Mouse (Mus musculus) forebrain, embryonic 16.5 days (tissue): Measurements from ENCODE around the gene Tmem176a. TPM values are rescaled to one million over a fixed set of nuclear protein-coding genes. Genes with fewer than 3 reads are reported as not detected.

Experiments used
- ATAC-seq: fragments of 200-750 bp; cut with Nextera tagmentation; 2 replicates; pipeline ENCODE4 v1.8.0; 2017; ENCODE audit warnings: mild to moderate bottlenecking, moderate library complexity
- H3K27ac ChIP-seq: fragments of 300-500 bp; sonication (generic); 2 replicates; pipeline ENCODE4 v1.5.1; 2014; ENCODE audit warnings: low read length, control low read depth
- H3K27me3 ChIP-seq: fragments of 300-500 bp; sonication (generic); replicated peaks from 2 replicates; pipeline ENCODE4 v1.6.1; 2014; ENCODE audit warnings: low read length; ENCODE audit not compliant: control insufficient read depth, insufficient read depth
- H3K36me3 ChIP-seq: fragments of 300-500 bp; sonication (generic); 2 replicates; pipeline ENCODE4 v1.6.1; 2014; ENCODE audit not compliant: control insufficient read depth, insufficient read depth
- H3K4me1 ChIP-seq: fragments of 300-500 bp; sonication (generic); replicated peaks from 2 replicates; pipeline ENCODE4 v1.6.1; 2014; ENCODE audit warnings: low read length; ENCODE audit not compliant: control insufficient read depth, insufficient read depth
- H3K4me2 ChIP-seq: fragments of 300-500 bp; sonication (generic); 2 replicates; pipeline ENCODE4 v1.6.1; 2014; ENCODE audit warnings: mild to moderate bottlenecking, low read length, control low read depth
- H3K4me3 ChIP-seq: fragments of 300-500 bp; sonication (generic); replicated peaks from 2 replicates; pipeline ENCODE4 v1.5.1; 2014; ENCODE audit warnings: mild to moderate bottlenecking, low read length, control low read depth
- H3K9ac ChIP-seq: fragments of 300-500 bp; sonication (generic); replicated peaks from 2 replicates; pipeline ENCODE4 v1.6.1; 2014; ENCODE audit warnings: low read depth, low read length, control low read depth
- H3K9me3 ChIP-seq: fragments of 300-500 bp; sonication (generic); 2 replicates; pipeline ENCODE4 v1.6.1; 2016; ENCODE audit warnings: low read length; ENCODE audit not compliant: control insufficient read depth
- WGBS: fragments of 180-500 bp; shearing (Covaris S2); extraction: QIAGEN DNeasy Blood & Tissue Kit; methylation state at CpG from one replicate; pipeline ENCODE4 v1.1.7; 2014; 5-methylcytosine and 5-hydroxymethylcytosine counted together
- polyA plus RNA-seq: library from polyadenylated mRNA; unstranded; fragments of >200 nt; fragmentation: Nextera tagmentation; extraction: Ambion mirVana; gene quantifications from 2 replicates; pipeline ENCODE4 v1.2.1, GENCODE M21; 2015

The Tmem176a gene
- polyA plus RNA-seq, 1 experiment from 2014 or later, result 10.2 TPM

GRCm38 (mm10) chr6:48825016-48825415, 15.7 kb upstream of the Tmem176a start:
- no peaks in the 10 kb centered on the region for H3K36me3 ChIP-seq
- no peak overlapping the region for H3K4me2 ChIP-seq
- H3K27me3 ChIP-seq, result no peaks in the 10 kb centered on the region
- 71% methylated on average over 7 of the region's 7 CpGs for WGBS
- no peak for ATAC-seq
- H3K4me3 ChIP-seq, result no peak overlapping the region
- H3K27ac ChIP-seq, result no peak overlapping the region
- H3K9ac ChIP-seq, result no peak overlapping the region
- no peaks in the 10 kb centered on the region for H3K4me1 ChIP-seq
- H3K9me3 ChIP-seq, result no peaks in the 10 kb centered on the region

GRCm38 (mm10) chr6:48828976-48829375, 11.7 kb upstream of the Tmem176a start:
- Histone ChIP-seq H3K9ac (no peak overlapping the region), H3K4me1 (no peaks in the 10 kb centered on the region), H3K27ac (no peak overlapping the region), H3K9me3 (no peaks in the 10 kb centered on the region), H3K4me3 (no peak overlapping the region), H3K27me3 (no peaks in the 10 kb centered on the region), H3K4me2 (no peak overlapping the region), H3K36me3 (peaks cover 4% of the 10 kb centered on the region; the same call in 1 of the 2 replicates)
- no peak for ATAC-seq
- 83% methylated on average over 1 of the region's 1 CpGs for whole genome bisulfite sequencing

GRCm38 (mm10) chr6:48829651-48830050, 11.1 kb upstream of the Tmem176a start:
- no peak overlapping the region for H3K9ac ChIP-seq
- ATAC-seq, result no peak

GRCm38 (mm10) chr6:48830241-48830640, 10.5 kb upstream of the Tmem176a start:
- Histone ChIP-seq H3K9me3 (no peaks in the 10 kb centered on the region), H3K4me1 (no peaks in the 10 kb centered on the region), H3K4me2 (no peak overlapping the region), H3K27ac (no peak overlapping the region), H3K9ac (no peak overlapping the region), H3K27me3 (no peaks in the 10 kb centered on the region), H3K4me3 (no peak overlapping the region), H3K36me3 (peaks cover 6% of the 10 kb centered on the region; the same call in 1 of the 2 replicates)
- ATAC-seq, result no peak
- WGBS, result 70% methylated on average over 1 of the region's 1 CpGs

More at GRCm38 (mm10) chr6:48829651-48830050, 11.1 kb upstream of the Tmem176a start:
- H3K4me1 ChIP-seq, result no peaks in the 10 kb centered on the region
- no peak overlapping the region for H3K4me3 ChIP-seq
- no peak overlapping the region for H3K27ac ChIP-seq
- H3K4me2 ChIP-seq, result no peak overlapping the region
- peaks cover 4% of the 10 kb centered on the region; the same call in 1 of the 2 replicates for H3K36me3 ChIP-seq
- no peaks in the 10 kb centered on the region for H3K27me3 ChIP-seq
- H3K9me3 ChIP-seq, result no peaks in the 10 kb centered on the region

- no peak for ATAC-seq
- H3K9ac ChIP-seq, result no peak overlapping the region
- peaks cover 6% of the 10 kb centered on the region; the same call in 1 of the 2 replicates for H3K36me3 ChIP-seq
- no peaks in the 10 kb centered on the region for H3K27me3 ChIP-seq
- 82% methylated on average over 5 of the region's 5 CpGs for WGBS
- H3K9me3 ChIP-seq, result no peaks in the 10 kb centered on the region
- H3K4me3 ChIP-seq, result no peak overlapping the region
- no peak overlapping the region for H3K27ac ChIP-seq
- no peak overlapping the region for H3K4me2 ChIP-seq
- no peaks in the 10 kb centered on the region for H3K4me1 ChIP-seq
These were observed 9.6 kb upstream of the Tmem176a start for GRCm38 (mm10) chr6:48831141-48831540.

- H3K4me1 ChIP-seq, result no peaks in the 10 kb centered on the region
- peaks cover 6% of the 10 kb centered on the region; the same call in 1 of the 2 replicates for H3K36me3 ChIP-seq
- 87% methylated on average over 1 of the region's 1 CpGs for WGBS
- H3K4me2 ChIP-seq, result no peak overlapping the region
- no peak overlapping the region for H3K27ac ChIP-seq
- no peak overlapping the region for H3K4me3 ChIP-seq
- no peak for ATAC-seq
- no peaks in the 10 kb centered on the region for H3K27me3 ChIP-seq
- no peak overlapping the region for H3K9ac ChIP-seq
- H3K9me3 ChIP-seq, result no peaks in the 10 kb centered on the region
These were observed 8.3 kb upstream of the Tmem176a start for GRCm38 (mm10) chr6:48832426-48832825.

GRCm38 (mm10) chr6:48833515-48833914, 7.2 kb upstream of the Tmem176a start:
- H3K9me3 ChIP-seq, result no peaks in the 10 kb centered on the region
- H3K4me1 ChIP-seq, result peaks cover 4% of the 10 kb centered on the region
- peaks cover 6% of the 10 kb centered on the region; the same call in 1 of the 2 replicates for H3K36me3 ChIP-seq
- no peak overlapping the region for H3K27ac ChIP-seq
- no peak overlapping the region for H3K9ac ChIP-seq
- ATAC-seq, result no peak
- H3K4me2 ChIP-seq, result no peak overlapping the region
- no peaks in the 10 kb centered on the region for H3K27me3 ChIP-seq
- no peak overlapping the region for H3K4me3 ChIP-seq
- WGBS, result 94% methylated on average over 4 of the region's 4 CpGs

GRCm38 (mm10) chr6:48835241-48835640, 5.5 kb upstream of the Tmem176a start:
- 90% methylated on average over 5 of the region's 5 CpGs for WGBS
- Histone ChIP-seq H3K9me3 (no peaks in the 10 kb centered on the region), H3K36me3 (peaks cover 6% of the 10 kb centered on the region; the same call in 1 of the 2 replicates), H3K9ac (no peak overlapping the region), H3K4me3 (no peak overlapping the region), H3K27ac (no peak overlapping the region), H3K4me1 (peaks cover 16% of the 10 kb centered on the region), H3K4me2 (no peak overlapping the region), H3K27me3 (no peaks in the 10 kb centered on the region)
- no peak for ATAC-seq

GRCm38 (mm10) chr6:48836146-48836545, 4.6 kb upstream of the Tmem176a start:
- 89% methylated on average over 5 of the region's 5 CpGs for whole genome bisulfite sequencing
- H3K27ac ChIP-seq, result no peak overlapping the region
- no peak for ATAC-seq

GRCm38 (mm10) chr6:48837516-48837915, 3.2 kb upstream of the Tmem176a start:
- Histone ChIP-seq H3K27ac (no peak overlapping the region), H3K9me3 (no peaks in the 10 kb centered on the region), H3K36me3 (peaks cover 6% of the 10 kb centered on the region; the same call in 1 of the 2 replicates), H3K27me3 (no peaks in the 10 kb centered on the region), H3K4me1 (peaks cover 36% of the 10 kb centered on the region), H3K9ac (no peak overlapping the region), H3K4me2 (no peak overlapping the region), H3K4me3 (no peak overlapping the region)
- ATAC-seq, result no peak
- 83% methylated on average over 7 of the region's 7 CpGs for WGBS

More at GRCm38 (mm10) chr6:48836146-48836545, 4.6 kb upstream of the Tmem176a start:
- Histone ChIP-seq H3K4me2 (no peak overlapping the region), H3K36me3 (peaks cover 6% of the 10 kb centered on the region; the same call in 1 of the 2 replicates), H3K9me3 (no peaks in the 10 kb centered on the region), H3K27me3 (no peaks in the 10 kb centered on the region), H3K4me3 (no peak overlapping the region), H3K9ac (no peak overlapping the region), H3K4me1 (peaks cover 25% of the 10 kb centered on the region)
